Mouse (Mus musculus) cerebellum, adult 2 months (tissue): Measurements from ENCODE around the gene Ctbp2. TPM values are rescaled to one million over a fixed set of nuclear protein-coding genes. Genes with fewer than 3 reads are reported as not detected.

Experiments used
- DNase-seq, 2 experiments: peaks; one replicate each; pipeline ENCODE4 v3.0.0; 2021
- H3K27ac ChIP-seq: fragments of 200-500 bp; 2 replicates; pipeline ENCODE4 v1.5.1; 2012; ENCODE audit warnings: low read length, control low read depth, inconsistent platforms; ENCODE audit not compliant: insufficient read depth
- H3K27me3 ChIP-seq: fragments of 200-500 bp; 2 replicates; pipeline ENCODE4 v1.6.1; 2012; ENCODE audit warnings: inconsistent platforms, mild to moderate bottlenecking, low read length, moderate library complexity; ENCODE audit not compliant: control insufficient read depth, insufficient read depth
- H3K4me1 ChIP-seq: fragments of 200-500 bp; 2 replicates; pipeline ENCODE4 v1.6.1; 2011; ENCODE audit warnings: low read length; ENCODE audit not compliant: control insufficient read depth, insufficient read depth
- H3K4me3 ChIP-seq: fragments of 200-500 bp; replicated peaks from 2 replicates; pipeline ENCODE3; 2011; ENCODE audit warnings: mild to moderate bottlenecking, low read depth, low read length, control low read depth; ENCODE audit not compliant: insufficient read depth
- CTCF ChIP-seq: fragments of 200-500 bp; IDR thresholded peaks from 2 replicates; pipeline ENCODE4 v1.5.1; 2011; ENCODE audit warnings: low read depth, mild to moderate bottlenecking, control low read depth, low read length, moderate library complexity, borderline replicate concordance; ENCODE audit not compliant: insufficient read depth
- POLR2A ChIP-seq: fragments of 200-500 bp; IDR thresholded peaks from 2 replicates; pipeline ENCODE4 v1.6.1; 2011; ENCODE audit warnings: low read length, control low read depth, borderline replicate concordance; ENCODE audit not compliant: insufficient read depth
- WGBS: fragments of 180-500 bp; shearing (Covaris S2); methylation state at CpG from one replicate; pipeline ENCODE4 v1.1.7; 2018; 5-methylcytosine and 5-hydroxymethylcytosine counted together
- polyA plus RNA-seq: library from polyadenylated mRNA; depleted of rRNA; stranded (reverse); fragments of >200 nt; gene quantifications from 2 replicates; pipeline ENCODE4 v1.2.3, GENCODE M21; 2012; rRNA removed

Gene Ctbp2
- polyA plus RNA-seq: 96.2 and 111 TPM in 2 replicates

- Histone ChIP-seq H3K4me3 (peak within 1 kb of the TSS; percentile 89), H3K27me3 (no peaks in the 10 kb centered on the region), H3K27ac (peak within 1 kb of the TSS; percentile 98), H3K4me1 (peaks cover 12% of the 10 kb centered on the region; the same call in 1 of the 2 replicates)
- TF ChIP-seq POLR2A (no peak; the same call in 1 of the 2 replicates), CTCF (peak; percentile 39; the same call in 1 of the 2 replicates)
- DNase-seq: peak; percentile 82 to 84
- WGBS: 2% methylated on average over 59 of the region's 59 CpGs
Observed at GRCm38 (mm10) chr7:133123999-133124700, at the start of gene Ctbp2. Ctbp2 (minus strand) TSS chr7:133124354.

DNA sequence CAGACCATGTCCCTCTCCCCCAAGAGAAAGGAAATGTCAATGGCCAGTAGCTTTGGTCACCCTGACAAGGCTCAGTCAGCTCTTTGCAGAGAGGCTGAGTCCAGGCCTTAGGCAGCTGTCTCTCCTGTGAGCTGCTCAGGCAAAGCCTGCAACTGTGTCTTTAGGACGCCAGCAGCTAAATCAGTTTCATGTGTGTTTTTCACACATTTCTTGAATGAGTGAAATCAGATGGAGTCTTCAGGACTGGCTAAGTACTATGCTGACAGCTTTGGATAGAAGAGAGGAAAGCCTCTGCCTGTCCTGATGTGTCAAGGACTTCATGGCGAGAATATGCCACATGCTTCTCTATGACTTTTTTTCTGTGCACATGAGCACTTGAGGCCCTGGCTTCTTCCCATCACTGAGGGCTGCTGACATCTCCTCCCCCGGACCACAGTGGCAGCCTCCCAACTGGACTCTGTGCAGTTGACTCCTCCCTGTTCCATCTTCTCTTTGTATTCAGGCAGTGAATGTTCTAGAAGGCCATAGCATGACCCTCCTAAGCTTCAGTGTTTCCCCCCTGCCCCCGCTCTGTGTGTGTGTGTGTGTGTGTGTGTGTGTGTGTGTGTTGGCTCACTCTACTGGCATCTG is 47.4 kb upstream of the Ctbp2 start:
- no peak overlapping the region for H3K4me3 ChIP-seq
- no peak for TF ChIP-seq CTCF
- no peak for TF ChIP-seq POLR2A
- no peak for DNase-seq
- peaks cover 6% of the 10 kb centered on the region; the same call in 1 of the 2 replicates for H3K4me1 ChIP-seq
- no peak overlapping the region for H3K27ac ChIP-seq
- 71% methylated on average over 4 of the region's 4 CpGs for WGBS
- H3K27me3 ChIP-seq: no peaks in the 10 kb centered on the region

GRCm38 (mm10) chr7:133168928-133169327 is 44.8 kb upstream of the Ctbp2 start:
- DNase-seq: no peak
- WGBS: 95% methylated on average over 3 of the region's 3 CpGs
- H3K4me1 ChIP-seq: no peaks in the 10 kb centered on the region
- no peak overlapping the region for H3K27ac ChIP-seq
- no peak overlapping the region for H3K4me3 ChIP-seq
- H3K27me3 ChIP-seq: no peaks in the 10 kb centered on the region
- TF ChIP-seq CTCF (no peak), POLR2A (no peak)

DNA sequence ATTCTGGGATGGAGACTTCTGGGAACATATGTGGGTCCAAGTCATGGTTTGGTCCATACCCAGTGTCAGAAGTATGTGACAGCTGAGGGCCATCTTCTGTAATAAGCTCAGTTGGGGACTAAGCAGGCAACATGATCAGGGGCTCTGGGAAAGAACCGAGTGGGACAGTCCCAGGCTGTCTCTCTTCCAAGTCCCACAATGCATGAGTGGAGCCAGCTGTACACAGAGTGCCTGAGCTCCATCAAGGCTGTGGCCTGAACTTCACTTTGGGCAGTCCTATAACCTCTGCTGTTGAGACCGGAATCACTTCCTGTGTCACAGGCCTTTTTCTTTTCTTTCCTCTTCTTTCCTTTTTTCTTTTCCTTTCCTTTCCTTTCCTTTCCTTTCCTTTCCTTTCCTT is 43.7 kb upstream of the Ctbp2 start:
- DNase-seq: no peak
- H3K27me3 ChIP-seq: no peaks in the 10 kb centered on the region
- WGBS: 65% methylated on average over 2 of the region's 2 CpGs
- H3K4me1 ChIP-seq: no peaks in the 10 kb centered on the region
- H3K27ac ChIP-seq: no peak overlapping the region
- H3K4me3 ChIP-seq: no peak overlapping the region
- TF ChIP-seq POLR2A (no peak), CTCF (no peak)

- Histone ChIP-seq H3K4me1 (no peaks in the 10 kb centered on the region), H3K27ac (no peak overlapping the region), H3K4me3 (no peak overlapping the region), H3K27me3 (no peaks in the 10 kb centered on the region)
- TF ChIP-seq POLR2A: no peak
- no peak for DNase-seq
- WGBS: 21% methylated on average over 2 of the region's 2 CpGs
Observed at GRCm38 (mm10) chr7:133164770-133165169, 40.6 kb upstream of the Ctbp2 start.

DNA sequence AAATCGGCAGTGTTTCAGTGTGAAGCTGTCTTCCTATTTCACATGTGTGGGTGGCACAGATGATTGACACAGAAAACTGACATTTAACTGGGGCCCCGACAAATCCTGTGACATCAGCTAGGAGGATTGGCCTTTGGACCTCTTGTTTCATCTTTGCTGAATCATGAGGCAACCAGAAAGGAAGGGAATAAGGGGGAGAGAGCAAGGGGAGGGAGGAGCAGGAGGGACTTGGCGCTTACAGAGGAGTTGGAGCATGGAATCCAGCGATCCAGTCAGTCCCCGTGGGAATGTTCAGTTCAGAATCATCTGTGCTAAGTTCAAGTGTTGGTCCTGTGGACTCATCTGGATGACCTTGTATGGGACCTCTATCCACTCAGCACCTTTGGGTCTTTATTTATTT is 38.9 kb upstream of the Ctbp2 start:
- Histone ChIP-seq H3K27ac (no peak overlapping the region), H3K27me3 (no peaks in the 10 kb centered on the region), H3K4me1 (no peaks in the 10 kb centered on the region), H3K4me3 (no peak overlapping the region)
- DNase-seq: no peak
- 59% methylated on average over 5 of the region's 5 CpGs for WGBS
- TF ChIP-seq POLR2A (no peak), CTCF (no peak)

DNA sequence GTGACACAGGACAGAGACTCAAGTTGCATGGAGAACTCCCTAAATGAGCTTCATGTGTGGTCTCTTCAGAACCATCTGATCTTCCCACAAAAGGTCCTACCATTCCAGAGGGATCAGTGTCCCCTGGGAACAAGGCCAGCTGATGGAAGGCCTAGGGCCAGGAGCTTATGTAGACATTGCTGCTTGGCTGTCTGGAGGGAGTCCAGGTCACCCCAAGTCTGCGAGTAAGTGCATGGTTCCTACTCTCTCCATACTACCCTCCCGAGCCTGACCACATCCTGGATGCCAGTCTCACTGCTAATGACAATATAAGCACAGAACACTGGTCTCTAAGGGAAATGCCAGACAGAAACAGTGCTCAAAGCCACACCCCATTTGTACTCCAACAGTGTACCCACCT is 38.0 kb upstream of the Ctbp2 start:
- no peak for TF ChIP-seq POLR2A
- no peak for TF ChIP-seq CTCF
- 71% methylated on average over 2 of the region's 2 CpGs for WGBS
- no peaks in the 10 kb centered on the region for H3K27me3 ChIP-seq

DNA sequence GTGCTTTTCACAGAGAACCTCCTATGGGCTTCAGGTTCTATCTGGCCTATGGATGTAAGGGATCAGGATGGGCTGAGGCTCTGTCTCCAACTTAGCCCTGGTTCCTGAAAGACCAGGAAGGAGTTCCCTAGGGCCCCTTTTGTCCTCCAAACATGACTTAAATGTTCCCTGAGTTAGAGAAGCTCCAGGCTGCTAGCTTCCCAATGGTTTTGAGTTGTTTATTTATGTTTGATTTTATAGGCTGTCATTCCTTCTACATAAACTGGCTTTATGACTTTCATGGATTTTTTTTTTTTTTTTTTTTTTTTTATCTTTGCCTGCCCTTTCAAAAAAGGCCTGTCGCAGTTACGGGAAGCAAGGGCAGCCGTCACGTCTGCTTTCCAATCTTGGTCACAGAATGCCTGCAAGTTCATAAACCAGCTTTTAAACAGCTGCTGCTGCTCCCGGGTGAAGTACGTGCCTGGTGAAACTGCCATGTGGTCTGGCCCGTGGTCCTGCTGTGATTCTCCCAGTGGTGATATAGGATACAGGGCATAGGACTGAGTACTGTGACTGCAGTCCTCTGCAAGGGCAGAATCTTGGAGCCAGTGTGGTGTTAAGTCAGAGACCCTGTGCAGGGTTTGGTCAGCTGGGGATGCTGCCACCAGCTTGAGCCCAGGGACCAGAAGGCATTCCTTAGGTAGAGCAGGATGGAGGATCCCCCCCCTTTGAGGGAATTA is 37.4 kb upstream of the Ctbp2 start:
- Histone ChIP-seq H3K4me1 (no peaks in the 10 kb centered on the region), H3K27ac (no peak overlapping the region), H3K27me3 (no peaks in the 10 kb centered on the region), H3K4me3 (no peak overlapping the region)
- no peak for DNase-seq
- WGBS: 72% methylated on average over 7 of the region's 7 CpGs
- TF ChIP-seq CTCF (no peak), POLR2A (no peak)

More for the DNA sequence above, 38.0 kb upstream of the Ctbp2 start:
- Histone ChIP-seq H3K4me1 (no peaks in the 10 kb centered on the region), H3K4me3 (no peak overlapping the region), H3K27ac (no peak overlapping the region)
- no peak for DNase-seq
